Mouse (Mus musculus) lung, postnatal 36 days (tissue): ENCODE results near the gene Tmed4.

Source experiments
- DNase-seq: peaks from one replicate; pipeline ENCODE4 v3.0.0; 2022; ENCODE audit warnings: mixed read lengths

Tmed4 gene

DNA sequence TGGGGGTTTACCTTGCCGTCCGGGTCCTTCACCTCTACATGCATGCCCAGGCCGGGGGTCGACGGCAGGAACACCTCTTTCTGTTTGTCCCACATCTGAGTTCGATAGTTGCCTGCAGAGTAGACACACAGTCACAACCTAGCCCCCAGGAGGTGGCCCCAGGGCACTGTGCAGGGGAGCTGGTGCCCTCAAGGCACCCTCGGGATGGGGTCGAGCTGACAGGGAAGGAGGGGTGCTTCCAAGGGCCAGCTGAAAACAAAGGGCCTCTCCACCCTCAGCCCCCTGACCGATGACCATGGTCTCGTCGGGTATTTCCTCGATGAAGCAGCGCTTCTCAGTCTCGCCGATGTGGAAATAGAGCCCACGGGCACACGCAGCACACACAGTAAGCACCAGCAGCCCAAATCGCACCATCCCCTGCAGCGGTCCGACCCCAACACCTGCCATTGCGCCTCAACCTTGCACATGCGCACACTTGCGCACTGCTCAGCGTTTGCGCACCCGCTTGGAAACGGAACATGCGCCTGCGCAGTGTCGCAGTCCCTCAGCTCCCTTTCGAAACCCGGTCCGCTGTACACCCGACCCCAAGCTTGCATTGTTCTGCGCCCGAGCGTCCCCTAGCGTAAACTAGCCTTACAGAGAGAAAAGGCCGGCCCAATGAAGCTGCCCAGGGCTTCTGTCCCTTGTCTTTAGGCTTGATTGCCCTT lies at the start of gene Tmed4:
Tmed4 (minus strand) TSS at position 484 of the 707 bp plus-strand sequence.
- DNase-seq = peak; percentile 99

DNA sequence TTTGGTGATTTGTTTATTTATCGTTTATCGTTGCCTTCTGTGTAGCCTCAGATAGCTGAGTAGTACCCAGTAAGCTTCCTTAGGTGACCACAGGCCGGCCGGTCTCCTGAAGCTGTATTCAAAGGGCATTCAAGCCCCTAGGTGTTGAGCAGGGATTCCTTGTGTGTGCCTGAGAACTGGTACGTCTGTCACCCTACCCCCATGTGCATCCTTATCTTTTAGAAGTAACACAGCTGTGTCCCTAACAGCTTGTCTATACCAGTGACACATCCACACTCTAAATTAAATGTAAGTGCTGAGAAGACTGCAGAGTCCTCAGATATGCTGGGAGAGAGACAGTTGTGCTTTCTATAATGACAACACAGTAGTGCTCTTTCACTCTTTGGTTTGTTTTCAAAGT lies 48.7 kb upstream of the Tmed4 start:
- no peak for DNase-seq

DNA sequence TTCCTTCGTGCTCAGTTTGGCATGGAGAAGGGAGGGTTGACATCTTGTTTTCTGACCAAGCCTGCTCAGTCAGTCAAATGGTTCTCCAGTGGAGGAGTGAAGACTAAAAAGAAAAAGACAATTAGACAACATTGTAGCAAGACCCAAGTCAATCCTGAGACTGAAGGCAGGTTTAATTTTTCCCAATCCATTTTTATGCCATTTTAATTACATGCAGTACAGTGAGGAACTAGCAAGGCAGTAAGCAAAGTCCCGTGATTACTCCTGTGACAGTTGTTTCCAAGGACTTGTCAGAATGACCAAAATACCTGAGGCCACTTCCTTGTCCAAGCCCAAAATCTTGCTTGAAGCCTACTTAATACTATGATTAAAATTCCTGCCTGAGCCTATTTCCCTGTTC lies 47.4 kb upstream of the Tmed4 start:
- DNase-seq = no peak

DNA sequence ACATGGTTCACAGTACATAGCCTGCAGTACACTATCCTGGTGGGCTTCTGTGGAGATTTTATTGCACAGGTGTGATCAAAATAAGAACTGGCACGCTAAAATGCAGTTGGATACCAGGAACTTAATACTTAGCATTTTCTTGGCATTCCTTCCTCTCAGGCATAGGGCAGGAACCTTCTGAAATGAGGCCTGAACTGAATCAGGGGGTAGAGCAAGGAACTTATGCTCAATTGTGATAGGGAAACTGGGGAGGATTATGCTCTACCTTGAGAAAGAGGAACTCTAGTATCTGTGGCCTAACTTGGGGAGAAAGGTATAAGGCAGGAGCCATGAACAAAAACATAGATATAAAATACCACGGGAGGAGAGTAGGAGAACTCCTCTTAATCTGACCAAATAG lies 44.7 kb upstream of the Tmed4 start:
- DNase-seq = no peak

DNA sequence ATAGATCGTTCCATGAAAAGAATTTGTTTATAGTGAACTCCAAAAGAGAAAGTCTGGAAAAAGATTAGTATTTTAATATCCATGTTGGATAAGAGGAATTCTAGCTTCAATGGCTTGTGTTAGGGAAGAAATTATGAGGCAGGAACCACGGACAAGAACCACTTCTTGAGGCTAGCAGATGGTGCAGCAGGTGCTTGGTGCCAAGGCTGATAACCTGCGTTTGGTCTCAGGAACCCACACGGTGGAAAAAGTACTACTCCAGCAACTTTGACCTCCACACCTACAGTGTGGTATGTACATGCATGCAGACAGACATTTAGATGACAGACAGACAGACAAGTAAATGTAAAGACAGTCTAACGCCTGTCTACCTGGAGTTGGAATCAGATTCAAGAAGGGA lies 43.9 kb upstream of the Tmed4 start:
- DNase-seq = no peak

DNA sequence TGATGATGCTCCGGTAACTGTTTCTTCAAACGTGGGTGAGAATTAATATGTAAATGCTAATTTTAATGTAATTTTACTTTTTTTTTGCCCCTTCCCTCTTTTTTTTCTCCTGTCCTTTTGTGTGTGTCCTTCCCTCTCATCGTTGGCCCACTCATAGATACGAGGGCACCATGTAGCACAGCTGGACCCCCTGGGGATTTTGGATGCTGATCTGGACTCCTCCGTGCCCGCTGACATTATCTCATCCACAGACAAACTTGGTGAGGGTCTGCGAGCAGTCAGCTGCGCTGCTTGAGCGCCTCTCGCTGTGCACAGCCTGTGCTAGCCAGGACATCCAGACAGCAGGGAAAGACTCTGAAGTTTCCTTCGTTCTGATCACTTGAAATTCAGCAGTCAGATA lies 42.2 kb upstream of the Tmed4 start:
- DNase-seq = no peak

DNA sequence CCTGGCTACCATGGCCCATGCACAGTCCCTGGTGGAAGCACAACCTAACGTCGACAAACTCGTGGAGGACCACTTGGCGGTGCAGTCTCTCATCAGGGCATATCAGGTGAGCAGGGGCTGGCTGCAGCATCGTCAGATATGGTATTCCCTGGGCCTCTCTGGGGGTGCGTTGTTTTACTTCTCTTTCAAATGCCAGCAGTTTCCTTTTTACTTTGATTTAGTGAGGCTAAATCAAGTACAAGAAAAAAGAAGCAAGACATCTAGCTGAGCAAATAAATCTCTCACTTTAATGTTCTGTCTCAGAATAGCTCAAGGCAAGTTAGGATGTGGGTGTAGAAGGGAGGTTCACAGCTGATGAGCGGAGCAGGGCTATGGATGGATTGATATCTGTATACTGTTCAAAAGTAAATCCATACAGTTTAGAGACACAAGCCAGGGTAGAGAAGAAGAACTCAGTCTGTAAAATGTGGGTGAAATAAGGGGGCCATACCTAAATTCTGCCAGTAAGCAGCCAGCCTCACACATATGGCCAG lies 39.3 kb upstream of the Tmed4 start:
- DNase-seq = no peak

DNA sequence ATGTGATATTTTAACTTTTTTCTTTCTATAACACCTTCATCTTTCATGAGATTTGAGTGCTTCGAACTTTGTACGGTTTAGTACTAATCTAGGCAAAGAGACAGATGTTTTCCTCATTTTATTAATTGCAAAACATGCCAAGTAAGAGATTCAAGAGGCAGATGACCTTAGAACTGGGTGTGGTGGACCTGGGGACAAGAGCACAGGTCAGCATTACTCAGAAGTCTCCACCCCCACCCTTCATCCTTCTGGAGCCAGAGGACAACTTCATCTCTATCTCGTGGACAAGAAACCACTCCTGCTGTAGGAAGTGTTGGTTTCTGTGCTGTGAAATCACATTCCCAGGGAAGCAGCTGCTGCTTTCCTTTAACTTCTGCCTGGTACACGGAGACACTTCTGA lies 33.5 kb upstream of the Tmed4 start:
- no peak for DNase-seq

DNA sequence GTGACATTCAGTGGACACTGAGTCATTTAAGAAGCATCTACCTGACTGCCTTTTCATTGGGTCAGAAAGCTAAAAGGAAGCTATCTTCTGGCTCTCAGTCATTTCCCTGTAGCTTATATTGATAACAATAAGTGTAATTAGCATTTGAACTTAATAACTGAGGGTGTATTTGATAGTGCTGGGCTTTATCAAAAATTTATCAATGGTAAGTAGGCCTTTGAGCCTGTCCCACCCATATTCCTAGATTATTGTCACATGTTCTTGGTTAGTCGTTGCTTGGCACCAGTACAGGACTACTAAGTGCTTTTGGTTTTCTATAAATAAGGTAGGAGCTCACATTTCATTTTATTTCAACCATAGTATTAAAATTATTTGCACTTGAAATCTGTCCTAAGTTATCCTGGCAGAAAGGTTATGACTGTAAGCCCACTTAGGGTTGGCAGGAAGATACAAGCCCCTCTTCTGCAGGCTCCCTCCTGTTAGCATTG lies 31.3 kb upstream of the Tmed4 start:
- no peak for DNase-seq

DNA sequence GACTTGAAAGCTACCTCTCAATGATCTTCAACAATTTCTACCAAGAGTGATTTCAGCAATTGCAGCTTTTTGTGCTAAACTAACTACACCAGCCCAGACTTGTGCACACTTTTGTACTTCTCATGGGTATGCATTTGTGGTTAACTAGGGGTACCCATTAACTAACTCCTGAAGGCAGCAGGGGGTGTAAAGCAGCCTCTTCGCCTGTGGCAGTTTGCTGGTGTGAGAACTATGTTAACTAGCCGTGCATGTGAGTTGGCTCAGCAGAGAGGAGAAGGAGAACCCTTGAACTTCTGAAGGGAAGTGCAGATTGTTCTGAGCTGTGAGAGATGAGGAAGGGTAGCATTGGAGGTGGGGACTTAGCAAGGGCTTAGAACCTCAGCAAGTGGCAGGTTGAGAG lies 28.1 kb upstream of the Tmed4 start:
- DNase-seq = no peak

DNA sequence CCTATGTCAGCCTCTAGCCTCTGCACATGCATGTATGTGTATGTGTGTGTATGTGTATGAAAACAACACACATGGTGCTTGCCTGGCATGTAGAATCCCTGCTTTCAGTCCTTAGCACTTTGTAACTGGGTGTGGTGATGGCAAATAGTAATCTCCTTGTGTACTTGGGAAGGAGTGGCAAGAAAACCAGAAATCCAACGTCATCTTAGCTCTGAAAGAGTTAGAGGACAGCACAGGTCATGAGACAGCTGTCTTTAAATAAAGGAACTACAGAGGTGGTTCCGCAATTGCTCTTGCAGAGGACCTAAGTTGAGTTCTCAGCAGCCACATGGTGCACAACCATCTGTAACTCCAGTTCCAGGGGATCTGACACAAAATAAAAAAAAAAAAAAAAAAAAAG lies 24.8 kb upstream of the Tmed4 start:
- DNase-seq = peak; percentile 52

DNA sequence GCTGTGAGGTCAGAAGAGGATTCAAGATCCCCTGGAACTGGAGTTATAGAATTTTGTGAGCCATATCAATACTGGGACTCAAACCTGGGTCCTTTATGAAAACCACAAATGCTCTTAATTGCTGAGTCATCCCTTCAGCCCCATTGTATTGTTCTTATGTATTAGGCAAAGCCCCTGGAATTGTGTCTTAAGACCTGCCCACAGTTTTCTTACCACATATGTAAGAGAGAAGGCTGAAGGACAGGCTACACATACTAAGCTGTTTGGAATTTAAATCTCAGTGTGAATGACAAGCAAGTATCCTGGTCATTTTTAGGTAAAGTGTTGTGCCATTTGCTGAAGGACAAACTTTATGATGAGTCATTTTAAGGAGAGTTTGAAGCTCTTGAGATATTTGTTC lies 21.4 kb upstream of the Tmed4 start:
- no peak for DNase-seq

DNA sequence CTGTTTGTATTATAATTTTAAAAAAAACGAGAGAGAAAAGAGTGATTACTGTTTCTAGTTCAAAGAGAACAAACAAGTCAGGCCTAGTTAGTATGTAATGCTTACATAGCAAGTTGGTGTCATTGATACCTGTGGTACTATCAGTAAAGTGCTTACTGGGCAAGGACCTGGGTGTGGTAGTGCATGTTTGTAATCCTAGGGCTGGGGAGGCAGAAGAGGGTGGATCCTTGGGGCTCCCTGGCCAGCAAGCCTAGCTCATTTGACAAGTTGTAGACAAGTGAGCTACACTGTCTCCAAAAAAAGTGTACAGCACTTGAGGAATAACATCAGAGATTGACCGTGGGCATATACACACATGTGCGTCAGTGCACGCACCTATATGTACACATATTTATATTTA lies 20.0 kb upstream of the Tmed4 start:
- DNase-seq = no peak

DNA sequence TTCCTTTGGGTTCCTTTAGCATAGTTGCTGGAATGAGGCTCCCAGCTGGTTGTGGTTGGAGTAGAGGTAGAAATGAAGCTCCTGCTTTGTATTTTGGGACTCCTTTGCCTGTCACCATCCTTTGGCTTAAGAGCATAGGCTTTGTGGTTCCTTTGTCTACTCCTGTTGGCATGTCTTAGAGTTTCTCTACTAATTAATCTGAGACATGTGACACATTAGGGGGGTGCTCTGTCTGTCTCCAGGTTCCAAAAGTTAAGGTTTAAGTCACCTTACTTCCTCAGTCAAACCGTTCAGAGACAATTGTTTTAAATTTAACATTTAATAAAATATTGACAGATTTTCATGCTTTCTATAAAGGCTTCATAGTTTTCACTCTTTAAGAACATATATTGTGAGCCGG lies 18.9 kb upstream of the Tmed4 start:
- no peak for DNase-seq

DNA sequence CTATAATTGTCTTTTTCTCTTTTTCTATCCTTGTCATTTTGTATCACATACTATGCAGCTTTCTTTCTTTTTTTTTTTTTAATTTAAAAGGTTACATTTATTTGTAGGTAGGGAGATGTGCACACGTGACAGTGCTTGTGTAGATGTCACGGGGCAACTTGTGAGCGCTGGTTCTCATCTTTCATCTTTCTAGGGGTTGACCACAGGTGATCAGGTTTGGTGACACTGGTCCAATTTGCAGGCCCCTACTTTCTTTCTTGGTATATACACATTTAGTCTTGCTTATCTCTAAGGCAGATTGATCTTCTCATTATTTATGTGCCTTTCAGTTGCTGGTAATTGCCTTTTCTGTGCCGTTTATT lies 18.3 kb upstream of the Tmed4 start:
- DNase-seq = no peak

DNA sequence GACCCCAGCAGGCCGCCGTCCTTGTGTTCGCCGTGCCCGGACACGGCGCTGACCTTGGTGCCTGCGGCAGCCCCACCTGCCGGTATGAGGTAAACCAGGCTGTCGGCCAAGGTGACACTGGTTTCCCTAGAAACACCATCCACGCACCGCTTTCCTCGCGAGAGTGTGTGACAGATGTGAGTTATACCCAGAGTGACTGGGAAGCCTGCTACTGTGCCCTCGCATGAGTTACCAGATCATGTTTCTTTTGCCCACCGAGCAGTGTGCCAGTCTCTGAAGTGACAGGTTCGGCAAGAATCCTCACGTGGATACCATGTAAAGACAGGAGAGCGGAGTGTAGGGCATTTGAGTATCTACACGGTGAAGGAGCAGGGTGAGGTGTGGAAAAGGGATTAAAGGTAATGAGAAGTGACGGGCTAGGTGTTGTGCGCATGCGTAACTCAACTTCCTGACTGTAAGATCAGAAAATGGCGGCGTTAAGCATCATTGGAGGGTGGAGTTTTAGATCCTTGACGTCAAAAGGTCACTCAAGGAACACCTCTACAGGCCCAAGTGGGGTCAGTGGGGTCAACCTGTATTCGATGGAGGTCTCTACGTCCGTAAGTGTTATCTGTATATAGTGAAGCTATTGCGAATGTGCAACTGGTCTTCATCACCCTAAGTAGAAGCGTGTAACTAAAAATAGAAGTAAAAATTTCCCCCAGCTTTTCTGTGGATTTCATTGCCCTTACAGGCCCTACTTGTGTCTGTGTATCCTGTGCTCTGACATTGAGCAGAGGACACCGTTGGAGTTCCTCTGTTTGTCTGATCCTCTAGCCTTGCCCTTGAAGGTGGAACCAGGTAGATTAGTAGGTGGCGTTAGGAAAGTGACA lies 17.7 kb upstream of the Tmed4 start:
- DNase-seq = peak; percentile 86

DNA sequence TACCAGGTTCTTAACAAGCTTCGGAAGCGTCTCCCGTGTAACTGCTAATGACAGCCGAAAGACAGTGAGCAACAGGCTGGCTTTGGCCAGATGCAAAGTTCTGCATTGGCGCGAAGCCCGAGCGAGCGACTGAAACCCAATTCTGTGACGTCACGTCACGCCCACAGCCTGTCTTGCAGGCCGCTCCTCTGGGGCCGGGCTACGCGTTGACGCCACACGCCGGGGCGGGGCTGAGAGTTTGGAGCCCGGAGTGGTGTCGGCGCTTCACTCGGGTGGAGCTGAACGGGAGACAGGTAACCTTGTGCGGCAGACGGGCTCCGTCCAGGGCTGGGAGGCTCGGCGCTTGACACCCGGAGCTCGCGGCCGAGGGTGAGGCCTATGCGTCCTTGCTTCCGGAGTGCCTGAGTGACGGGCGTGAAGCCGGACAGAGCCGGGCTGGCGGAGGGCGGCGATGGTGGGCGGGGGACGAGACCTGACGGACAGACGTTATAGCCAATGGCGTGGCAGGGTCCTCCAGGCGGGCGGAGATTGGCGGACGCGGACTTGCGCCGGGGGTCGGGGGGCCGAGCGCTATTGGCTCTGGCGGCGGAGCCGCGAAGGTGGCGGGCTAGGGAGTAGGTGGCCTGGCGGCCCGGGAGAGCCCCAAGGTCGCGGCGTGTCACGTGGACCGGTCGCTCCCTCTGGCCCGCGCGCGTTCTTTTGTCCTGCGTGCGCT lies 16.9 kb upstream of the Tmed4 start, which contains the start of gene Ogdh:
Ogdh (plus strand) TSS at position 233 of the 715 bp plus-strand sequence.
- DNase-seq = peak; percentile 99

DNA sequence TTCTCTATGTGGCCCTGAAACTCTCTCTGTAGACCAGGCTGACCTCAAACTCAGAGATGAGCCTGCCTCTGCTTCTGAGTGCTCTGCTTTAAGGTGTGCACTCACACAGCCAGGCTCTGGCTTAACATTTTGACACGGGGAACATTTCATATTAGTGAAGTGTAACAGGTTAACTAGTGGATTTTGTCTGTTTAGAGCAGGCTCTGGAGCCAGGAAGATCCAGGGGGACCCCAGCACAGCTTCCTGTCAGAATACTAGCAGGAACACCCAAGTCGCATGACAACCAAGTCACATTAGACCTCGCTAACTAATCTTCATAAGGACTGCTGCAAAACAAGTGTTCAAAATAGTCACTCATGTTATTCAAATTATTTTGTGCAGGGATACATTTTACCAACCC lies 16.2 kb upstream of the Tmed4 start:
- no peak for DNase-seq

DNA sequence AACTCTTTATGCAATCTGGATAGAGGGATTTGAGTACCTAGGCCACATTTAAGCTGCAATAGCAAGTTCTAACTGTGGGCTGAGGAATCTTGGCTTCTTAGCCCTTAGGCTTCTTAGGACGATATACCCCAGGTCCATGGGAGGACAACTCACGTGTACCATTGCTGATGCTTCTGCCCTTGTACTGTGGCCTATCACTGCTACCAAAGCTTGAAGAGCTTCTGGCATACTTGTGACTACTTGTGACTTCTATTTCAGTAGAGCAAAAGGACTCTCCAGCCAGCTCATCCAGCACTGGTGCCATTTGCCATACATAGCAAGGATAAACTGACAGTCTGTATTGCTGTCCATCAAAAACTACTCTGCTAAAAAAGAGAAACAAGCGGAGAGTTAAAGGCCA lies 15.5 kb upstream of the Tmed4 start:
- no peak for DNase-seq

DNA sequence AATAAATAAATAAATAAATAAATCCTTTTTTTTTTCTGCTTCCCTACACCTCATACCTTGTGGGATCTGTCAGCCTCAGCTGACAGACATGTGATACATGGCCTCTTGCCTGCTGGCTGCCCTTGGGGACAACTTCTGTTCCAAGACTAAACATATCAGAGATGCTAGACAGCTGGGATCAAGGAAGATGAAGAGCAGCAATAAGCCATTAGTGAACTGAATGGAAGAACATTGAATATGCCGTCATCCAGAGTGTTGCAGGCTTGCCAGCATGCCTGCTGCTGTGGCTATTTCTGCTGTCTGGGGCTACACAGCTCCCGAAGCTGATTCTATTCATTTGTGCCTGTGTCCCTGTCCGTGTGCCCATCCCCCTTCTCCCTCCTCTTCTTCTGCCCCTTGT lies 8.3 kb upstream of the Tmed4 start:
- DNase-seq = peak; percentile 57

DNA sequence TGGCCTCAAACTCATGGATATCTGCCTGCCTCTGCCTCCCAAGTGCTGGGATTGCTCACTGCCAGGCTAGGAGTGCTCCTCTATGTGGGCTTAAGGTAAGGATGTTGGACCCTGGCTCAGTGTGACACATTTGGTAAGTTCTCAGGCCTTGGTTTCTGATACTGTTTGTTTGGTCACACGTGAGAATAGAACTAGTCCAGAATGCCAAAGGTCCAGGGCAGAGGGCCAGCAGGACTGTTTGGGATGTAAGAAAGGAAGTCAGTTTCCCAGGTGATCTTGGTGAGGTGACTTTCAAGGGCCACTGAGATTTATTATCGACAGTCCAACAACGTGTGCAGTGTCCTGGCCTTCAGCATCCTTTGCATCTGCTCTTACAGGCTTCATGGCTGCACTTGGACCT lies 1.8 kb upstream of the Tmed4 start:
- no peak for DNase-seq

DNA sequence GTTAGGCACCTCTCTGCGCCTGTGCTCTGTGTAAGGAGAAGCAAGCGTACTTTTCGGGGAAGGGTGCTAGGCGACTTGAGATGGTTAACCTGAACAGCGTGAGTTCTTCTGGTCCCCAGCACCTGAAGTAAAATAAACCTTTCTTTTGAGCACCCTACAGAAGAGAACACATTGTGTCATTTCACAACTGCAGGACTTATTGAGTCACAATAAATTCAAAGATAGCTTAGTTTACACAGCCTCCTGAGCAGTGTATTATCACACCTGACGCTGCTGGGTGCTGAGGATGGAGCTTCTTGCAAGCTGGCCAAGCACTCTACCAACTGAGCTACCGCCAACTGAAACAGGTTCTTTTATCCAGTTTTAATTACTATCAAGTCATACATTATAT lies 419 bp upstream of the Tmed4 start:
- no peak for DNase-seq

DNA sequence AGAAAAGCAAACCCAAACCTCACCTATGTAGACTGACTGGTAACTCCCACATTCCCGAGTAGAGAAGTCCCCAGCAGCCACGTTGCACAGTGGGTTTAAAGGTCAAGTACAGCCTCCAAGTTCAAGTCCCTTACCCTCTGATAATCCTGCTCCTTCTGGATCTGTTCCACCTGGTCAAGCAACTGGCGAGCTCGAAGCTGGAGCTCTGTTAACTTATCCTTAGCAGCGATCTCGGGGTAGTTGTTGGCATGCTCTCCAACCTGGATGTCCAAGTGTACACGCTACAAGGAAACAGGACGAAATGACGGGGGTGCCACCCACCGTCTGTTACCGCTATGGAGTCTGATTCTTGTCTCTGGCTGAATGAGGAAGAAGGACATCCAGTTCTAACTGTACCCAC lies 1.1 kb downstream of the Tmed4 start:
- no peak for DNase-seq
